Comparison of ENCODE assay signal across 17 mouse cellular contexts in the genomic region with DNA sequence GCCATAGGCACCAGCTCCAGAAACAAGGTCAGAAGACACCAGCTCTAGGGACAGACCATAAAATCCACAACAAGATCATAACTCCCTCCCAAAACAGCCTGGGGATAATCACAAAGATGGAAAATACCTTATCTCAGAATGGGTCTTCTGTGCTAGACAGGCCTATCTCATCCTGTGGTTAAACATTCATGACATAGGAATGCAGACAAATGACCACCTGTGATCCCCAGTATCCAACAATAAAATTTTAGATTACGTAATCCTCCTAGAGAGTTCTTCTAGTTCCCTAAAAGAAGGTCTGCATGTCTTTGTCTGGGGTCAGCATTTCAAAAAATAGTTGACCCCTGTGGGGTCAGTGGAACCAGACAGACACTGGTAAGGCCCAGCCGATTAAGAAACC.
"Had no signal": no experiment of that assay in that cellular context is flagged by ENCODE, and none has a peak within 500 bp of the region (broad histone marks: within the 10 kb centered on the region; RNA-seq: fewer than 3 reads in every experiment).

No protein-coding gene starts in this region.

- H3K4me3 ChIP-seq: megakaryocyte, embryonic 14.5 days; midbrain, embryonic 13.5 days; midbrain, embryonic 15.5 days; myocyte; neural tube, embryonic 13.5 days; neural tube, embryonic 15.5 days had no signal

- H3K27me3 ChIP-seq: megakaryocyte, embryonic 14.5 days; midbrain, embryonic 13.5 days; midbrain, embryonic 15.5 days; neural tube, embryonic 13.5 days; neural tube, embryonic 15.5 days had no signal

- DNase-seq: lung, adult 18-20 months; lung, embryonic 14.5 days; lung, postnatal 10 days; lung, postnatal 36 days; right cerebral cortex, adult 18-20 months; right cerebral cortex, postnatal 25 days; right cerebral cortex, postnatal 4 days; spleen, adult 18-20 months; thymus, adult 2 months; thymus, postnatal 25 days; thymus, postnatal 4 days had no signal

- H3K36me3 ChIP-seq: midbrain, embryonic 13.5 days; midbrain, embryonic 15.5 days; neural tube, embryonic 13.5 days; neural tube, embryonic 15.5 days had no signal

- ATAC-seq: midbrain, embryonic 13.5 days; midbrain, embryonic 15.5 days had no signal
